Mouse (Mus musculus): Measurements from ENCODE around the gene Ugt1a2.

- TF ChIP-seq CTCF (IDR thresholded peaks at IDR 0.05; ENCODE audit: low read depth, low read length) (no peak), POLR2AphosphoS5 (IDR thresholded peaks at IDR 0.05; ENCODE audit: insufficient replicate concordance, low read depth, low read length) (0 out of 2 replicates have a peak, but pooled peaks have one; percentile 18), GATA1 (IDR thresholded peaks at IDR 0.05; ENCODE audit: borderline replicate concordance, low read length) (0 out of 2 replicates have a peak, but pooled peaks have one; percentile 59), TAL1 (conservative IDR thresholded peaks at IDR 0.05; ENCODE audit: low read depth, low read length) (no peak), GATA2 (IDR thresholded peaks at IDR 0.05; ENCODE audit: borderline replicate concordance, low read depth, low read length) (no peak)
Observed at GRCm38 (mm10) chr1:88213766-88214461, 13.5 kb downstream of the Ugt1a2 start.

Measured in G1E (cell line).